Mouse (Mus musculus) ES-Bruce4 (cell line): ENCODE measurements around the gene Ankrd9. TPM values are rescaled to one million over a fixed set of nuclear protein-coding genes. Genes with fewer than 3 reads are reported as not detected.

Experiments
- H3K27ac ChIP-seq: 2 replicates; pipeline ENCODE4 v1.5.1; 2012; ENCODE audit warnings: low read length, inconsistent platforms; ENCODE audit not compliant: insufficient read depth
- H3K27me3 ChIP-seq: 2 replicates; pipeline ENCODE4 v1.6.1; 2012; ENCODE audit warnings: mild to moderate bottlenecking, low read length, inconsistent platforms; ENCODE audit not compliant: control insufficient read depth, poor library complexity, insufficient read depth, severe bottlenecking
- H3K36me3 ChIP-seq: 2 replicates; pipeline ENCODE4 v1.6.1; 2012; ENCODE audit warnings: inconsistent platforms, mild to moderate bottlenecking, low read length, moderate library complexity; ENCODE audit not compliant: control insufficient read depth, poor library complexity, insufficient read depth, severe bottlenecking
- H3K4me1 ChIP-seq: one replicate; pipeline ENCODE4 v1.8.1; 2011; ENCODE audit warnings: low read length; ENCODE audit not compliant: control insufficient read depth, insufficient read depth
- H3K4me3 ChIP-seq: 2 replicates; pipeline ENCODE4 v1.5.1; 2011; ENCODE audit warnings: low read depth, mild to moderate bottlenecking, low read length
- H3K9ac ChIP-seq: 2 replicates; pipeline ENCODE4 v1.6.1; 2012; ENCODE audit warnings: low read depth, mild to moderate bottlenecking, inconsistent platforms; ENCODE audit not compliant: poor library complexity, severe bottlenecking
- H3K9me3 ChIP-seq: replicated peaks from 2 replicates; pipeline ENCODE4 v1.6.1; 2012; ENCODE audit warnings: mild to moderate bottlenecking, low read length, inconsistent platforms; ENCODE audit not compliant: control insufficient read depth, poor library complexity, insufficient read depth, severe bottlenecking
- CTCF ChIP-seq: IDR thresholded peaks from one replicate; pipeline ENCODE4 v1.8.1; 2011; ENCODE audit warnings: low read depth, low read length
- EP300 ChIP-seq: IDR thresholded peaks from 2 replicates; pipeline ENCODE4 v1.6.1; 2011; ENCODE audit warnings: low read depth, low read length; ENCODE audit not compliant: insufficient read depth
- POLR2A ChIP-seq: IDR thresholded peaks from one replicate; pipeline ENCODE4 v1.8.1; 2011; ENCODE audit warnings: low read length; ENCODE audit not compliant: insufficient read depth
- polyA plus RNA-seq: library from polyadenylated mRNA; stranded (reverse); fragments of >200 nt; gene quantifications from 2 replicates; pipeline ENCODE4 v1.2.4, GENCODE M21; 2011; ENCODE audit warnings: low read depth; ENCODE audit not compliant: missing spikeins, insufficient read depth, insufficient read length

The Ankrd9 gene
- polyA plus RNA-seq, 1 experiment, result 4.9 TPM

DNA sequence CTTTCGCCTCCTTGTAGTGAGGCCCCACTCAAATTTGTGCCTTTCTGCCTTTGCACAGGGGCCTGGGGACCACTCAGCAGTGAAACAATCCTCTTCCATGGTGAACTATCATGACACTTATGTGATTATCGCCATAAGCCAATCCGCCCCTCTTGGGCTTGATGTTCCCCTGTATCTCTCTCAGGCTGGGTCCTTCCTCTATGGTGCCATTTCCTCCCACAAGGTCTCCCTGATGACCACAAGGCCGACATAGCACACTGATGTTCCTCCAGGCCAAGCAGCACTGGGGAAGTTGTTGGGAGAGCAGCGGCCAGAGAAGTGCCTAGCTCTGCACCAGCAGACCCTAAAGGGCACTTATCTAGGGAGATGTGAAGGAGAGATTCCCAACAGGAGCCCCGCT lies 4.1 kb downstream of the Ankrd9 start:
- Histone ChIP-seq H3K4me3 (no peak overlapping the region), H3K27me3 (no peaks in the 10 kb centered on the region), H3K36me3 (peaks cover 5% of the 10 kb centered on the region; the same call in 1 of the 2 replicates), H3K4me1 (no peaks in the 10 kb centered on the region), H3K9me3 (no peaks in the 10 kb centered on the region), H3K9ac (no peak overlapping the region), H3K27ac (no peak overlapping the region)
- TF ChIP-seq EP300, result no peak
- TF ChIP-seq CTCF, result no peak
- TF ChIP-seq POLR2A, result no peak

- Histone ChIP-seq H3K27ac (no peak overlapping the region), H3K27me3 (no peaks in the 10 kb centered on the region), H3K36me3 (peaks cover 5% of the 10 kb centered on the region; the same call in 1 of the 2 replicates), H3K4me1 (no peaks in the 10 kb centered on the region), H3K4me3 (no peak overlapping the region), H3K9ac (no peak overlapping the region), H3K9me3 (no peaks in the 10 kb centered on the region)
- TF ChIP-seq POLR2A (no peak), CTCF (no peak), EP300 (no peak)
Measured at GRCm38 (mm10) chr12:110974295-110974694, 4.5 kb downstream of the Ankrd9 start.

- H3K27me3 ChIP-seq, result no peaks in the 10 kb centered on the region
- no peaks in the 10 kb centered on the region for H3K4me1 ChIP-seq
- no peak overlapping the region for H3K4me3 ChIP-seq
- no peaks in the 10 kb centered on the region for H3K9me3 ChIP-seq
- H3K9ac ChIP-seq, result no peak overlapping the region
- peaks cover 5% of the 10 kb centered on the region; the same call in 1 of the 2 replicates for H3K36me3 ChIP-seq
- TF ChIP-seq EP300 (no peak), POLR2A (no peak), CTCF (no peak)
- no peak overlapping the region for H3K27ac ChIP-seq
Measured at GRCm38 (mm10) chr12:110973829-110974228, 5.0 kb downstream of the Ankrd9 start.

GRCm38 (mm10) chr12:110971972-110972371 lies 6.9 kb downstream of the Ankrd9 start:
- no peak overlapping the region for H3K27ac ChIP-seq
- no peak overlapping the region for H3K9ac ChIP-seq
- no peaks in the 10 kb centered on the region for H3K27me3 ChIP-seq
- peaks cover 5% of the 10 kb centered on the region; the same call in 1 of the 2 replicates for H3K36me3 ChIP-seq
- H3K4me1 ChIP-seq, result no peaks in the 10 kb centered on the region
- TF ChIP-seq CTCF, result no peak
- TF ChIP-seq POLR2A, result no peak
- TF ChIP-seq EP300, result no peak
- no peak overlapping the region for H3K4me3 ChIP-seq
- H3K9me3 ChIP-seq, result no peaks in the 10 kb centered on the region

DNA sequence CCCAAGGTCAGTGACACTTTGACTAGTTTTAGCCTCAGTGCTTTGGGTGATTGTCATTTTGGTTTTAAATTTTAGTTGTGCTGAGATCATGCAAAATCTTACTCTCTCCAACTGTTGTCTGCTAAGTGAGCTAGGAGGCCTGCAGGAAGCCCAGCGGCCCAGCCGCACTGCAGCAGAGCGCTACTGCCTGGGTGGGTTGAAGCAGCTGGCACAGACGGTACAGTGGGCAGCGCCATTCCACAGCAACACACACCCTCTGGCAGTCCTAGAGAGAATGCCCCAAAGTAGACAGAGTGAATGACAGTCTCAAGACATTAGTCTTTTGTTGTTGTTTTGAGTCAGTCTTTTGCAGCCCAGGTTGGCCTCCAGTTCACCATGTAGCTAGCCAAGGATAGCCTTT lies 8.4 kb downstream of the Ankrd9 start:
- H3K27ac ChIP-seq, result no peak overlapping the region
- H3K9me3 ChIP-seq, result no peaks in the 10 kb centered on the region
- H3K4me3 ChIP-seq, result no peak overlapping the region
- 0 out of 2 replicates have a peak, but pooled peaks cover under 1% of the 10 kb centered on the region for H3K36me3 ChIP-seq
- TF ChIP-seq EP300, result no peak
- TF ChIP-seq CTCF, result no peak
- no peak for TF ChIP-seq POLR2A
- H3K27me3 ChIP-seq, result no peaks in the 10 kb centered on the region
- no peak overlapping the region for H3K9ac ChIP-seq
- H3K4me1 ChIP-seq, result peaks cover 4% of the 10 kb centered on the region

GRCm38 (mm10) chr12:110967146-110967545 lies 11.7 kb downstream of the Ankrd9 start:
- Histone ChIP-seq H3K27me3 (no peaks in the 10 kb centered on the region), H3K36me3 (no peaks in the 10 kb centered on the region), H3K9ac (no peak overlapping the region)

More at GRCm38 (mm10) chr12:110967146-110967545, 11.7 kb downstream of the Ankrd9 start:
- Histone ChIP-seq H3K27ac (no peak overlapping the region), H3K9me3 (no peaks in the 10 kb centered on the region), H3K4me3 (no peak overlapping the region), H3K4me1 (peaks cover 4% of the 10 kb centered on the region)
- no peak for TF ChIP-seq CTCF
- TF ChIP-seq EP300, result no peak
